Mouse (Mus musculus): ENCODE data around the gene Gm9821.

Gm9821 gene

DNA sequence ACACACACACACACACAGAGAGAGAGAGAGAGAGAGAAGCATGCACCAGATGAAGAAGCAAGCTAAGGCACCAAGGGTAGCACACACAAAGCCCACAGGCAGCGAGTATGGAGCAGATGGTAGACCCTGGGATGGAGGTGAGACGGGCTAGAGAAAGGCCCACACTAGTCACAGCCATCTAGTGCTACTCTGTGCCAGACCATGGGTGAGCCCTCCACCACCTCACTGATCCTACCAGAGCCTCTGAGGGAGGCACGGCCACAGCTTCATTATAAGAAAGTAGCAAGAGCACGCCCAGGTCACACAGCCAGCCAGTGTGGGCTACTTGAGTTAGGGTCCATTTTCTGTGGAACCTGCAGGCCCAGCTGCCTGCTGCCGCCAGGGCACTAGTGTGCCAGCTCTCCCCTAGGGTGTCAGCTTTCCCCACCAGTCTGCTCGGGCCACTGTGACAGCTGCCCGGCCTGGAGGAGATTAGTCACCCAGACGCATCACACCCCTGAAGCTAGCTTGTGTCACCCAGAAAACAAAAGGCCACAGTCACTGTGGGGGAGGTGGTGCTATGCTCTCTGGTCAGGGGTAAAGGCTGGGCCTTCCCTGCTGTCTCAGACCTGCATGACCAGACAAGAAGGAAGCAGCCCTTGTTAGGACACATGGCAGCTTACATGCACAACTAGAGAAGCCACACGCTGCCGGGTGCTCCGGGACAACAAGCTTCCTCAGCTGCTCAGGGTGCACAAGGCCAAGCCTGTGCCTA lies 2.1 kb downstream of the Gm9821 start:
- no peak for DNase-seq (ENCODE audit: extremely low spot score, low read depth, low spot score)

DNA sequence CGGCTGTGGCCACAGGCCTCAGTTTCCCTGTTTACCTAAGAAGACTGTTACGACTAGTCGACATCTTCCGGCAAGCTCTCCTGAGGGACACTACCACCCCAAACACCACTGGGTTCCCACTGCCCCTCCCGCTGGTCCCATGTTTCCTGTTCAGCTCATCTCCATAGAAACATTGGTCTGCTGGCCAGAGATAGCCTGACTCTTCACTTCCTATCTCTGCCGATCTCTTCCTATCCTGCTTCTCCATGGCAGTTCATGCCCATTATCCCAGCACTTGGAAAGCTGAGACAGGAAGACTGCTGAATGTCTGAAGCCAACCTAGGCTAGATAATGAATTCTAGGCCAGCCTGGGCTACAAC lies 2.6 kb downstream of the Gm9821 start:
- DNase-seq (ENCODE audit: extremely low spot score, low read depth, low spot score) = no peak

DNA sequence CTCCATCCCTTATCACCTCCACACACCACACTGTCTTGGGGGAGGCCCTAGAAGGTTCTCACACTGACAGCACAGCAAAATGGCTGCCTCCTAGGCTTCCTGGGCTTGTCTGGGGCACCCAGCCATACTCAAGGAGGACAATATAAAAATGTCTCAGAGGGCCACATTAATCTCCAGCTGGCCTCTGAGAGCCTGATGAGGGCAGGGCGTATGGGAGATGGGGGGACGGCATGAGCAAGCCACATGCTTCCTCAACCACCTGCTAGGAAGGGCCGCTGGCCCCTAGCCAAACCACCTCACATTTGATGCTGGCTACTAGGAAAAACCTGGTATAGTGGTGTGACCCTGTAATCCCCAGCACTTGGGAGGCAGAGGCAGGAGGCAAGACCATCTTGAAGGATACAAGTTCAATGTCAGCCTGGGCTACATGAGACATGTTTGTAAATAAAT lies 3.3 kb downstream of the Gm9821 start:
- no peak for DNase-seq (ENCODE audit: extremely low spot score, low read depth, low spot score)

DNA sequence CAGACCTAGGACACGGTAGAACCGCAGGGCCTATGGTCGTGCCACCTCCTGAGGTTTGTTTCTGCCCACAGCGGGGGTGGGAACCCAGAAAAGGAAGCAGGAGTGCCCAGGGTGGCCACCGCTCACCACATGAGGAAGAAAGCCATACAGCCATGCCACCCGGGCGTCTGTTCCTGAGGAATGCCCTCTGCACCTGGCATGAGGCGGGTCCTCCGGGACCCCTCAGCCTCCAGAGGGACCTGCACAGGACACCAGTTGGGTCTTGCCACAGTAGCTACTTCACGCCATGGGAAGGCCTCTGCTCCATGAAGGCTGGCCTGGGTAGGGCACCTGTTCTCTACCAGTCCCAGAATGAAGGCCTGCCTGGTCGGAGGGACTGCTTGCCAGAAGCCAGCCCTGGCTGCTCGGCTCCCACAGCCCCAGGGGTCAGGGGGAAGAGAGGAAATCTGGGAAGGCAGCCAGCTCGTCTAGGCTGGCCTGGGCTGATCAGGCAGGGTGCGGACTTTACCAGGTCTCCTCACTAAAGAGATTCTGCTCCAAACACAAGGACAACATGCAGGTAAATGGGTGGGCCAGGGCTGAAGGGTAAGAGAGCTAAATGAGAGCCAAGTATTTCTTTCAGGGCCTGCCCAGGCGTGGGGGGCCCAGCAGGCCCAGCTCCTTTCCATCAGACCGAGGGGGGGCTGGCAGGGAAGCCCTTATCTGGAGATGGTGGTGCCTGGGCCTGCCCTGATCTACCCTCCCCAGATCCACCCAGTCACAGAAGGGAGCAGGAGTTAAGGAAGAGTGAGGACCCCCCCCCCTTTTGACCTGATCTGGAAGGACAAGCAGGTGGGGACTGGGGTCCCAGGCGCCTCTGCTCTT lies 4.1 kb downstream of the Gm9821 start:
- no peak for DNase-seq (ENCODE audit: extremely low spot score, low read depth, low spot score)

DNA sequence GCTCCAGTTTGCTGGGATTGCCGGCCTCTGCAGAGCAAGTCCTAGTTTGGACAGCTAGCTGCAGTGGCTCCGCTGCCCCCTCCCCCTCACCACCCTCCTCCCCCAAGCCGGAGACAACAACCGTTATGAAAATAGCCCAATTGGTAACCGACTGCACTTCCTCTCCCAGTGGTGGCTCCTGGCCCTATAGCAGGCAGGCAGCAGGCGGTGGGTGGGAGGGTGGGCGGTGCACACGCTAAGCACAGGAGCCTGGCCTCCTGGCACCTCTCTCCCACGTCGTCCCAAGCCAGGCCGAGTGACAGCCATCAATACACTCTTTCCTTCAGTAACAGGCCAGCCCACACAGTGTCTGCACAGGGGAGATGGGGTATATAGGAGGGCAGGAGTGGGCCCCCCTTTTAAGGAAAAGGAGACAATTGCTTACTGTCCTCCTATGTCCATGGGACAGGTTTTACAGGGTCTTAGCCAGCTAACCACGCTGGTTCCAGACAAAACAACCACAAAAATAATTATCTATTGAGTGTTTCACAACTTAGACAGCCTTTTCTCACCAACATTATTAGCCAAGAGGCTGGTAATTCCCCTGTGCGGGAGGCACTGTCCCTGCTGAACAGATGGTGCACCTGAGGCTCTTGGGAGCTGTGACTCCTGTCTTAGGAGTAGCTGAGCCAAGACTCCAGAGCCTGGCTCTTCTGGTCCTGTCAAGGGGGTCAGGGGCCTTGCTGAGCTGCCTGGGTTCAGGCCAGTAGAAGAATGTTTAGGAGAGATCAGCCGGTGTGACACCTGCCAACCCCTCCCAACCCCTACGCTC lies 5.0 kb downstream of the Gm9821 start:
- no peak for DNase-seq (ENCODE audit: extremely low spot score, low read depth, low spot score)

DNA sequence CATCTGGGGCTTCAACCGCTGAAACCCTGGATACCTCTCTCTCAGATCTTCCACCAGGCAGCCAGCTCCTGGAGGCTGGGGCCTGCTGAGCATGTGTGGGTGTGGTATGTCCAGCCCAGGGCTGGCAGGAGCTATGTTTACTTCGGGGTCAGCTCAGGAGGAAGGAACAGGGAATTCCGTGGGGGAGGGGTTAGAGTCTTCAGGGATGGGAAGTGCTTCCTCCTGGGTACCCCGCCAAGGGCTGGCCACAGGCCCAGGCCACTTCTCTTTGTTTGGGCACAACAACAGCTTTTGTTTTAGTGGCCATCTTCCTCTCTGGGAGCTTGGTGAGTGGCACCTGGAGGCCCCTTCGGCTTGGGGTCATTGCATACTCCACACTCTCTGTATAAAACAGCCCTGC lies 8.3 kb downstream of the Gm9821 start:
- DNase-seq (ENCODE audit: extremely low spot score, low read depth, low spot score) = no peak

DNA sequence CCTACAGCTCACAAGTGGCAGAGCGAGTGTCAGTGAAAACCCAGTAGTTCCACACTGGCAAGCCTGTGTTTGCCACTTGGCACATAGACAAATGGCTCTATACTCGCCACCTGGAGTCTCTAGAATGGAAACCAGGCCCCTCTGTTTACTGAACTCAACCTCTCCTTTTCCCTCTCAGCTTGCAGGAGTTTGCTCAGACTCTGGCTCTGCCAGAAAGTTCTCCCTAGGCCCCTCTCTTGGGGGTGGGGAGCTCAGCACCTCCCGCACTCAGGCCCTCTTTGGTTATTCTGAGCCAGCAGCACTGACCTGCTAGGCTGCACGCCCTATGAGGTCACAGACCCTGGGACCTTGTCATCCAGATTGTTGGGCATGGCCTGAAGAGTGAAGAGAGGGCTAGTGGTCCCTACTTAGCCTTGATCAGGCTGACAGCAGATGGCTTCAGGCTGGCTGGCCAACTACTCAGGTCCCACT lies 9.7 kb downstream of the Gm9821 start:
- no peak for DNase-seq (ENCODE audit: extremely low spot score, low read depth, low spot score)

DNA sequence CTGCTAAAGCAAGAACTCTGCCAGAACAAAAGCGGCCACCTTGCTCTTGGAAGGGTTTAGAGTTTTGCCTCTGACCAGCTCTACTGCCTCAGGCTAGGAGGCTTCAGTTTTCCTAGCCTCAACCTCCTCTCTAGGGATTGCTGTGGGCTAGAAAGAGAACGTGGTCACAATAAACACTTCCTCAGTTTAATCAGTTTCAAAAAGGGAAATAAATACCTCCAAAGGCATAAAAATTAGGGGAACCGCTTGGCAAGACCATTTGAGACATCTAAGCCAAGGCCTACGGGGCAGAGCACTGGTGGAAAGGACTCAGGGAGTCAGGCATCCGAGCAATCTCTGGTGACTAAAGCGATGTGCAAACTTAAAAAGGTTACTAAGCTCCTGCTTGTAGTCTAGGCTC lies 10.4 kb downstream of the Gm9821 start:
- no peak for DNase-seq (ENCODE audit: extremely low spot score, low read depth, low spot score)

DNA sequence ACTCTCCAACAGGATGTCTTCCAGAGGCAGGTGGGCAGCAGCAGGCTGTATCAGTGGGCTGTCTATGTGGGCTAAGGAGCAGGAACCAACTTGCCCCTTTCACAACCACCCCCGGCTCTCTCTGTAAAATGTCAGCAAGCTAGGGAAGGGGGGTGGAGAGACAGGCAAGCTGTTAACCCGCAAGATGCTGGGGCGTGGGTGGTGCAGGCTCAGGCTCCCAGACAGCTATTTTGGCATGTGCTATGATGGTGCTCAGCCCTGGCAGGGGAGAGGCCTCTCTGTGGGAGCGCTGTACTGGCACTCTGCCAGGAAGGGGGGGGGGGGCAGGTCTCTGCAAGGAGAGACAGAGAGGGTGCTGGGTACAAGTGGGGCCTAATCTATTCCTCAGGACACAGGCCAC lies 11.6 kb downstream of the Gm9821 start:
- DNase-seq (ENCODE audit: extremely low spot score, low read depth, low spot score) = no peak

DNA sequence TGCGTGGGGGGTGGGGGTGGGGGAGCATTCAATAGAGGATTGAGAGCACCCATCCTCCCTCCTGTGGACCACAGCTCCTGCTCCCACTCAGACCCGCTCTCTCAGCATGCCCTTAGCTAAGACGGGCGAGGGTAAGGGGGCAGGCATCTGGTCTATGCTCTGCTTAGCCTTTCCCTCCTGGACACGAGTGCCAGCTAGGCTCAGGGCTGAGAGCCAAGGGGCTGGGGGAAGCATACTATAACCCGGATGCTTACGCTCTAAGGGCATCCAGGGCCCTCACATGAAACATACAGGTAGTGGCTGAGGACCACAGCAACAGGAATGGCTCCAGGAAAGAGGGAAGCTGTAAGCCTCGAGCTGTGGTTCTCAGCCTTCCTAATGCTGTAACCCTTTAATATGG lies 12.5 kb downstream of the Gm9821 start:
- DNase-seq (ENCODE audit: extremely low spot score, low read depth, low spot score) = no peak

DNA sequence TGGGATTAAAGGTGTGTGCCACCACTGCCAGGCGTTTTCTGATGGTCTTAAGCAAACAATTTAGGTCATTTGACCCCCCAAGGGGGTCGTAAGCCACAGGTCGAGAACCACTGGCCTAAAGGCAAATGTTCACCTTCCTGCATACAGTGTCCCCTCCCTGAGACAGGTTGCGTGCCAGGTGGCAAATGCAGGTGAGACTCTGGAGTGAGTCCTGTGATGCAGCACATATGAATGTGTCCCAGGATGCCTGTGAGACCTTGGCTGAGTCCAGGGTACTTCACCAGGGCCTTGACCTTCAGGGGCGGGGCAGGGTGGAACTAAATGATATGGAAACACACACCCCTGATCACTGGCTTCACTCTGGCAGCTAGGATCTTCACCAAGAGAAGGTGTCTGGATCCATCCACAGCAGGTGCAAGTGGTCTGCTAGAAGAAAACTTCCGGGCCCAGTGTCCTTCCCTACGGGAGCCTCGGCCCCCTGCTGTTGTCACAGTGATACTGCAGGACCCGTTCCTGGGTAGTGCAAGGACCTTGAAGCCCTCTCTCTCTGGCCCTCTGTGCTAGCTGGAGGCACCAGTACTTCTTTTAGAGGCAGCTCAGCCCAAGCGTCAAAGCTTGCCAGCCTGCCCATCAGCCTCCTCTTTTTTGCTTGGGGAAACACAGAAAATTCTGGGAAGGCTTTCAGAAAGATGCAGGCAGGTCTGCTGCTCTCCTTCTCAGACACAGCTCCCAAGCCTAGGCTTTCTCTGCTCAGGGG lies 13.4 kb downstream of the Gm9821 start:
- no peak for DNase-seq (ENCODE audit: extremely low spot score, low read depth, low spot score)

DNA sequence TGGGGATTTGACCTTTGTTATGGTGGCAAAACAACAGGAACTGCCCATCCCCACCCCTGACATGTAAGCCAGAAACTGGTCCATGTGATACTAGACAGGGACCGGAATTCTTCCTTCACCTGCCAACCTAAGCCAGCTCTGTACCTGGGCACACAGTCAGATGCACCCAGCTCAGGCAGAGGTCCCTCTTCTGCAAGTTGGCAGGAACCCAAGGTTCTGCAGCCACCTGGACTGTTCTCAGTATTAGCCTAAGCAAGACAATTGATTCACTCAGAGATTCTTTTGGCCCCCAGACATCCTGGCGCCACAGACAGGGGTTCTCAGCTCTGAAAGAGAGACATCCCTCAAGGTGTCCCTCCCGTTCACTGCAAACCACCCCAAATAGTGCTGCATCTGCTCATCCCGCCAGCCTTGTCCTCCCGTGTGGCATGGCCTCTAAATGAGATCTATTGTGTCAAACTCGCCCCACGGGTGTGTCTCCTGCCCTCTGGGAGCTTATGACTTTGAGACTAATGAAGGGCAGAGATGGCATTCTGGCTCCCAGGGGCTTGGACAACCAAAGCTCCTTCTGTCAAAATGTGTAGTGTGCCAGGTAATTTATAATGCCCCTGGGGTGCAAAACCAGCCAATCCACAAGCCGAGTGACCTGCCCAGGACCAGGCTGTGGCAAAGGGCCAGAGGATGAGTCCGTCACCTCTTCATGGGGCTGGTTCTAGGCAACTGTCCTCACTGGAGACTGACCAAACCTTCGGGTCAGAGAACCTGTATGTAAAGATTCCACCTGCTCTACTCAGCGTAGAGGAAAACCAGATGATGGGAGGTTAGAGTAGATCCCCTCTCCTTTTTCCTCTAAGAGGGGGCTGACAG lies 14.3 kb downstream of the Gm9821 start:
- DNase-seq (ENCODE audit: extremely low spot score, low read depth, low spot score) = no peak

DNA sequence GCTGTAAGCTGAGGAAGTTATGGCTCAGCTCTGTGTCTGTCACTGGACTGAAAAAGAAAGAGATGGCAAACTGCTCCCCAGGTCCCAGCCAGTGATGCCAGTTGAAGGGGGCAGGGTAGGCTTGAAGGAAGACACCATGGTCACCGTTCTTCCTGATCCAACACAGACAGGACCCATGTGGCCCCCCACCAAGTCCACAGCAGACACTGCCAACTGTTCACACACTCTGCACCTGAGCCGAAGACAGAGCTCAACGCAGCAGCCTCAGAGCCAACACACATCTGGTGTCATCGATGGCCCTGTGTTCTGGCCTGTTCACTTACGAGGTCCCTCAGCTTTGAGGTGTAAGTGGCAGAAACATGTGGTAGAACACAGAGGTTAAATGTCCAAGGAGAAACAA lies 15.0 kb downstream of the Gm9821 start:
- DNase-seq (ENCODE audit: extremely low spot score, low read depth, low spot score) = no peak

DNA sequence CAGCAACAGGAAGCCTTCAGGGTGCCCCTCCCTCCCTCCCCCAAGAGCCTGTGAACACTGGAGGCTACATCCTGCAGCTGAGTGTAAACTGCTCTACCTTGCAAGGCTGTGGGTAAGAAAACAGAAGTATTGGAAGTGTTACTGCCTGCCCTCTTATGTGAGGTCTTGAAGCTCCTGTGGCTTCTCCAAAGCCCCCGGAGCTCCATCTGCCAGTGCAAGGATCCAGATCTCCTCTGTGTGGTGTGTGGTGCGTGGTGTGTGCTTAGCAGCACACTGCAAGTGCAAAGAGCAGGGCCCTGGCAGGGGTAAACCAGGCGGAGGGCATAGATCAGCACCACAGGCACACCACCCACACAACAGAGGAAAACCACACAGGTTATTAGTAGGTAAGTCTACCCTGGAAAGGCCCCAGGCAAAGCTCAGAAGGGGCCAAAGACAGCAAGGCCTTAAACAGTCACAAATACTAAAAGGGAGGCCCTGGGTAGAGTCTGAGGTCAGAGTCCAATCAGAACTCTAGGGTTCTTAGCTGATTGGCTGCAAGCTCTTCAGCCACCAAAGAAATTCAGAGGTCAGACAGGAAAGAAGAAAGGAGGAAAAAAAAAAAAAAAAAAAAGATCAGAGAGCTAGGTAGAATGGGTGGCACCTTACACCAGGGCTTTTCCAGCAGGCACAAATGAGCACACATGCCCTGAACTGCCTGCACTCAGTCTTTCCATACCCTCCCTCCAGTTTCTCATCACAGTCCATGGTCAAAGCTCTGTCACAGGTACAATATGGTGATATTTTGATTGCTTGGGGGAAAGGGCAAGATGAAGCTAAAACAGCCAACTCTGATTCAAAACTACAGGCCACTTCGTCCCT lies 16.6 kb downstream of the Gm9821 start:
- no peak for DNase-seq (ENCODE audit: extremely low spot score, low read depth, low spot score)

DNA sequence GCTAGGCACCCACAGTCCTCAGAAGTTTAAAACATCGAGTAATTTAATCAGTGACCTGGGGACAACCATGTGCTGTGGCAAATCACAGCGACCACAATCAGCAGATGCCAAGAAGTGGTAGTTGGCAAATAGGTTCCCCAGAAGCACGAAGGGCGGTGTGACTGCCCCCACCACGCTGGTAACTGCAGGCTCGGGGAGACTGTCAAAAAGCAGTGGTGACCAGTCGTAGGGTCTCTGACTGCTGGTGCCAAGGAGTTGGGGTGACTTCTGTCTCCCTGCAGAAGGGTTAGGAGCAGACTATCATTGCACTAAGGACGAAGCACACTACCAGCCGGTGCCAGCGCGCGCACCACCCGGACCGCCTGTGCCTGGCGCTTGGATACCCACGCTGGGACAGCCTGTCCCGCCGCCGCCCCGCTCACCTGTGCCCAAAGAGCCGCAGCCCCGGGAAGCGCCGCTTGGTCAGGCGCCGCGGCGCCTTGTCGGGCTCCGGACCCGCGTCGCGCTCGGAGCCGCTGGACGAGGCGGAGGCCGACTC lies 17.4 kb downstream of the Gm9821 start:
- no peak for DNase-seq (ENCODE audit: extremely low spot score, low read depth, low spot score)

DNA sequence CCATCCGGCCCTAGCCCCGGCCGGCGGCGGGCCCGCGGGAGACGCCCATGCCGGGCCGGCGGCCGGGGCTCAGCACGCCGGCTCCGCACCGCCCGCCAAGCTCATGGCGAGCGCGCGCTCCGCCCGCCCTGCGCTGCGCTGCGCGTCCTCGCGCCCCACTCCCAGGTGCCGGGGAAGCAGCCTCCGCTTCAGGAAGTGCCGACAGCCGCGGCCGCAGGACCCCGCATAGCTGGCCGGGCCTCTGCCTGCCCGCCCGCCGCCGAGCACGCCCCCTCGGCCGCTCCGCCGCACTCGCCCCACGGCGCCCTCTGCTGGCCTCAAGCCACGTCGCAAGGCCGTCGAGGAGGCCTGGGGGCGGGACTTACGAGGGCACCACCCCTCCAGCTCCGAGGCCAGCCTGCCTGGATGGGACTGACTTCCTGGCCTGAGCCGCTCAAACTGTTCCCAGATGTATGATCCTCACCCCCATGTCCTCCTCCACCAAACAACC lies 18.0 kb downstream of the Gm9821 start:
- DNase-seq (ENCODE audit: extremely low spot score, low read depth, low spot score) = no peak

DNA sequence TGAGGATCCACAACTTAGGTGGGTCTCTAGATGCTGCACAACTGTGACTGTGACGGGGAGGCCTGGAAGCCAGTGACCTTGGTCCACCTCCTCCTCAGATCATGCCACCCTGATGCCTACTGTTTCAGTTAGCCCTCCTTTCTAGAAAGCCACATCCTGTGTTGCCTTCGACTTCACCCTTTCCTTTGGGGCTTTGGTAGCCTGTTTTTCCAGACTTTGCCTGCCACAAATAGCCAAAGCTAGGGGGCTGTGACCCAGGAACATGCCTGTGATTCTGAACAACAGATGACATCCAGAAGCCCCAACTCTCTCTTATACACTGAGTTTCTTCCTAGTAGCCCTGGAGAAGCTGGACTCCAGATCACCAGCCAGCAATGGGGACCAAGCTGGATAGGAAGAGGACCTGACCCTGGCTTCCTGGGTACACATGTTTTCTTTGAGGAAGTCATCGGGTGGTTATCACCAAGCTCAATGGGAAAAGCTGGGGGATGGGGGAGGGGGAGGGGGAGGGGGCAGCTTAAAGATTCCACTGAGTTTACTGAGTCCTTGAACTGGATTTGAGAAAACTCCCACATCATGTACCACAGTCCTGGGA lies 19.2 kb downstream of the Gm9821 start:
- DNase-seq (ENCODE audit: extremely low spot score, low read depth, low spot score) = no peak

DNA sequence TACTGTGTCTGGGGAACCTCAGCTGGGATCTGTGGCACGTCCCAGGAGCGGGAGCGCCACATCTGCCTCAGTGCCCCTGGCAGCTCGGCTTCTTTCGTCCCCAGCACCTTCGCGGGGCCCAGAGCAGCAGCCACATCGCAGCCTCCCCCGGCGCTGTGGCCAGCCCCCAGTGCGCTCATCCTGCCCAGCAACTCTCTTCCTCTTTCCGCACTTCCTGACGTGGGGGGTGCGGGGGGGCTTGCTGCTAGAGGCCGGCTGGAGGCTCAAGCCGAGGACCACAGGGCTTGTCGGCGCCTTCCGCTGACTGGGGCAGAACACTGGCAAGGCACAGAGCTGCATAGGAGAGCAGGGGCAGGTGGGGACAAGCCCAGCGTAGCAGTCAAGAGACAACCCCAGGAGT lies 19.9 kb downstream of the Gm9821 start:
- no peak for DNase-seq (ENCODE audit: extremely low spot score, low read depth, low spot score)
